Mouse (Mus musculus): ENCODE results near the gene Nmnat3.
A peak's percentile ranks its signal among the peaks of the same experiment; 100 is the strongest.

- TF ChIP-seq CTCF (IDR thresholded peaks at IDR 0.05; ENCODE audit: low read depth) (no peak), EP300 (IDR thresholded peaks at IDR 0.05; ENCODE audit: low read depth) (0 out of 2 replicates have a peak, but pooled peaks have one; percentile 15)
Measured at GRCm38 (mm10) chr9:98296383-98297201, 9.4 kb downstream of the Nmnat3 start.

All from liver, postnatal 0 days (tissue).